ENCODE assay signal across 13 mouse cellular contexts in the genomic region with DNA sequence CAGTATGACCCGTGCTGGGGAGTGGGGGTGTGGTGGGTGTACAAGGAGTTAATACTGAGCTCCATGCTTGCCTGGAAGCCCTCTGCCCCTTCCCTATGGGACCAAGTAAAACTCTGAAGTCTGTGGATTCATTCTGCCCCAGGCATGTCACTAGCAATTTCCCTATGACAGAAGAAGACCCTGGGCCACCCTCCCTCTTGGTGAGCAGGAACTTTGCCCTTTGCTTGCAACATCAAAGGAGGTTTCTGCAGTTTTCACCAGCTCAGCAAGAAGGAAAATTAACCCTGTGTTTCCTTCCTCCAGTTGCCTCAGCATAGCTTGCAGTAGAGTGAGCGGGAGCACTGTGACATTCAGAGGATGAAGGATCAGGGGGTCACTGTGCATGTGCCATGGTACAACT. TPM values are rescaled to one million over a fixed set of nuclear protein-coding genes. Genes with fewer than 3 reads are reported as not detected.
DNase-seq lines count a peak whose midpoint lies in the region; ATAC-seq lines count a peak whose summit lies in the region.
"Had no signal": no experiment of that assay in that cellular context is flagged by ENCODE, and none has a peak within 500 bp of the region (broad histone marks: within the 10 kb centered on the region; RNA-seq: fewer than 3 reads in every experiment).

No protein-coding gene starts in this region.

- ATAC-seq in embryonic facial prominence, embryonic 12.5 days (ENCODE audit: insufficient number of reproducible peaks, insufficient read depth, low FRiP score, low TSS enrichment), result no peak
- ATAC-seq in forebrain, embryonic 15.5 days (replicated peaks), result no peak
- no peak for ATAC-seq in neural tube, embryonic 11.5 days (ENCODE audit: insufficient read depth, low FRiP score, low TSS enrichment)
- no peak for ATAC-seq in granulocyte monocyte progenitor cell, adult 5-6 weeks (replicated peaks; ENCODE audit: poor library complexity, severe bottlenecking)

- peak; percentile 40 for DNase-seq in limb, embryonic 10.5 days (ENCODE audit: low spot score)
- DNase-seq in neural tube, embryonic 11.5 days (ENCODE audit: low spot score), result peak; percentile 38
- no peak for DNase-seq in kidney, postnatal 10 days
- DNase-seq in T-cell, adult 2 months (ENCODE audit: low spot score), result no peak
- no peak for DNase-seq in heart, postnatal 10 days
- DNase-seq: cerebellum, adult 9-11 months; lung, postnatal 10 days; right cerebral cortex, postnatal 14 days had no signal

- H3K36me3 ChIP-seq in embryonic facial prominence, embryonic 12.5 days, result no peaks in the 10 kb centered on the region
- H3K36me3 ChIP-seq in forebrain, embryonic 15.5 days, result no peaks in the 10 kb centered on the region
- no peaks in the 10 kb centered on the region for H3K36me3 ChIP-seq in limb, embryonic 10.5 days
- no peaks in the 10 kb centered on the region for H3K36me3 ChIP-seq in neural tube, embryonic 11.5 days (ENCODE audit: control insufficient read depth, insufficient read depth, low read length)

- no peak overlapping the region for H3K4me3 ChIP-seq in embryonic facial prominence, embryonic 12.5 days
- peak overlapping the region; percentile 68 for H3K4me3 ChIP-seq in forebrain, embryonic 15.5 days
- 0 out of 2 replicates have a peak overlapping the region, but pooled peaks have one; percentile 0 for H3K4me3 ChIP-seq in limb, embryonic 10.5 days
- no peak overlapping the region for H3K4me3 ChIP-seq in neural tube, embryonic 11.5 days (ENCODE audit: low read depth, low read length)
- H3K4me3 ChIP-seq: myocyte had no signal

- H3K27me3 ChIP-seq in embryonic facial prominence, embryonic 12.5 days, result no peaks in the 10 kb centered on the region
- H3K27me3 ChIP-seq in forebrain, embryonic 15.5 days, result no peaks in the 10 kb centered on the region
- H3K27me3 ChIP-seq in limb, embryonic 10.5 days (ENCODE audit: low read depth, poor library complexity, severe bottlenecking), result no peaks in the 10 kb centered on the region
- no peaks in the 10 kb centered on the region for H3K27me3 ChIP-seq in neural tube, embryonic 11.5 days (ENCODE audit: control insufficient read depth, insufficient read depth, low read length)

- no peaks in the 10 kb centered on the region for H3K9me3 ChIP-seq in embryonic facial prominence, embryonic 12.5 days
- no peaks in the 10 kb centered on the region for H3K9me3 ChIP-seq in forebrain, embryonic 15.5 days
- H3K9me3 ChIP-seq in limb, embryonic 10.5 days (replicated peaks), result no peaks in the 10 kb centered on the region
- H3K9me3 ChIP-seq in neural tube, embryonic 11.5 days (ENCODE audit: control insufficient read depth, low read length), result no peaks in the 10 kb centered on the region

- no peak overlapping the region for H3K9ac ChIP-seq in embryonic facial prominence, embryonic 12.5 days
- H3K9ac ChIP-seq in forebrain, embryonic 15.5 days (replicated peaks), result no peak overlapping the region
- no peak overlapping the region for H3K9ac ChIP-seq in neural tube, embryonic 11.5 days (ENCODE audit: low read length)

- 9% methylated on average over 2 of the region's 2 CpGs for WGBS in embryonic facial prominence, embryonic 12.5 days
- WGBS in forebrain, embryonic 15.5 days, result 48% methylated on average over 2 of the region's 2 CpGs
- 6% methylated on average over 2 of the region's 2 CpGs for WGBS in limb, embryonic 10.5 days
- 27% methylated on average over 2 of the region's 2 CpGs for WGBS in neural tube, embryonic 11.5 days

- 0 out of 2 replicates have a peak overlapping the region, but pooled peaks have one; percentile 12 for H3K4me2 ChIP-seq in embryonic facial prominence, embryonic 12.5 days (replicated peaks)
- peak overlapping the region; percentile 71 for H3K4me2 ChIP-seq in forebrain, embryonic 15.5 days (replicated peaks)
- peak overlapping the region; percentile 21 for H3K4me2 ChIP-seq in neural tube, embryonic 11.5 days (ENCODE audit: low read depth)

- intact Hi-C loops in heart, postnatal 10 days (cut with DNase I), result no loop called here

- H3K27ac ChIP-seq in embryonic facial prominence, embryonic 12.5 days, result no peak overlapping the region; the same call in 1 of the 2 replicates
- 0 out of 2 replicates have a peak overlapping the region, but pooled peaks have one; percentile 8 for H3K27ac ChIP-seq in forebrain, embryonic 15.5 days (replicated peaks)
- no peak overlapping the region for H3K27ac ChIP-seq in limb, embryonic 10.5 days
- no peak overlapping the region for H3K27ac ChIP-seq in neural tube, embryonic 11.5 days (ENCODE audit: low read depth, low read length)

- peaks cover 36% of the 10 kb centered on the region for H3K4me1 ChIP-seq in embryonic facial prominence, embryonic 12.5 days
- H3K4me1 ChIP-seq in forebrain, embryonic 15.5 days, result peaks cover 40% of the 10 kb centered on the region
- peaks cover 52% of the 10 kb centered on the region for H3K4me1 ChIP-seq in limb, embryonic 10.5 days
- peaks cover 5% of the 10 kb centered on the region for H3K4me1 ChIP-seq in neural tube, embryonic 11.5 days (ENCODE audit: control insufficient read depth, insufficient read depth, low read length)

RNA-seq across cellular contexts. Expression of gene Gap43, which starts 3.8 kb away (rescaled TPM):
- 120 and 135 TPM in 2 replicates for polyA plus RNA-seq in embryonic facial prominence, embryonic 12.5 days (2016; fragmentation: Nextera tagmentation; extraction: Ambion mirVana)
- polyA plus RNA-seq in forebrain, embryonic 15.5 days (2015; fragmentation: Nextera tagmentation; extraction: Ambion mirVana), result 699 and 719 TPM in 2 replicates
- polyA plus RNA-seq in limb, embryonic 10.5 days (2016; fragmentation: Nextera tagmentation; extraction: Ambion mirVana), result 40.6 and 51.2 TPM in 2 replicates
- polyA plus RNA-seq in neural tube, embryonic 11.5 days (2014; fragmentation: Nextera tagmentation; extraction: Ambion mirVana), result 330 and 357 TPM in 2 replicates
- not detected in 2 replicates for total RNA-seq in granulocyte monocyte progenitor cell, adult 5-6 weeks (2014; fragmentation: Nextera tagmentation)
- total RNA-seq in granulocyte monocyte progenitor cell, adult 5-6 weeks (2017), result not detected in 2 replicates
- 1 to 10 TPM; 1.7 to 2.5 TPM for total RNA-seq in heart, postnatal 10 days (2021)
- total RNA-seq: hematopoietic stem cell, adult 5-6 weeks had no signal

Comparison
In these comparisons a context has a peak if more than half of its experiments do, and no peak if none do; other contexts are left out.
1. H3K4me2 ChIP-seq: peak in every context shown above with its lines; median percentile 71 in forebrain, embryonic 15.5 days; 21 in neural tube, embryonic 11.5 days; 12 in embryonic facial prominence, embryonic 12.5 days.
2. H3K4me3 ChIP-seq: peak in forebrain, embryonic 15.5 days (single experiment) and limb, embryonic 10.5 days (single experiment); none in embryonic facial prominence, embryonic 12.5 days (single experiment) and neural tube, embryonic 11.5 days (single experiment).
3. DNase-seq: peak in limb, embryonic 10.5 days (single experiment) and neural tube, embryonic 11.5 days (single experiment); none in kidney, postnatal 10 days (single experiment), T-cell, adult 2 months (single experiment) and heart, postnatal 10 days (0 of 2).